Mouse (Mus musculus): ENCODE data around the gene Efcab6. TPM values are rescaled to one million over a fixed set of nuclear protein-coding genes. Genes with fewer than 3 reads are reported as not detected.

The Efcab6 gene
- polyA plus RNA-seq, 1 experiment = not detected

DNA sequence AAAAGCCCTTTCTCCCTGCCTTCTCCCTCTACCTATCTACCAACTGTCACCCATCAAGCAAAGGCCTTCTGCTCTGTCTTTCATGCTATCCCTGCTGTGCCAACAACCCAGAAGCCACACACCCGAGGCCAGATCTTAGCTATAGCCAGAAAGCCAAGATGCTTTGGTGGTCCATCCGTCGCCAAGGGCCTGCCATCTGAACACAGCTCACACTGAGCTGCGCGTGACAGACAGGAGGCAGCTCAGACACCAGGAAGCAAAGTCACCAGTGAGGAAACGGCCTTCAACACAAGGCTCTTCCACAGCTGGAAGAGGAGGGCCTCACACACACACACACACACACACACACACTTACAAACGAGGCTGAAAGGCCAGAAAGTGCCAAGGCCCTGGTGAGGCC, 29.7 kb upstream of the Efcab6 start:
- no peak overlapping the region for H3K4me3 ChIP-seq (replicated peaks; ENCODE audit: control insufficient read depth, low read depth, low read length)
- H3K4me1 ChIP-seq (ENCODE audit: control insufficient read depth, insufficient read depth, low read length) = no peaks in the 10 kb centered on the region
- WGBS = 49% methylated on average over 7 of the region's 7 CpGs
- TF ChIP-seq CTCF (IDR thresholded peaks at IDR 0.05; ENCODE audit: control insufficient read depth, insufficient read depth, low read length) (no peak), POLR2A (IDR thresholded peaks at IDR 0.05; ENCODE audit: borderline replicate concordance, control insufficient read depth, low read depth, low read length) (no peak)
- H3K27ac ChIP-seq (ENCODE audit: control insufficient read depth, insufficient read depth, low read depth, low read length, poor library complexity) = no peak overlapping the region

GRCm38 (mm10) chr15:84086775-84087174, 21.6 kb upstream of the Efcab6 start:
- no peak for TF ChIP-seq POLR2A (IDR thresholded peaks at IDR 0.05; ENCODE audit: borderline replicate concordance, control insufficient read depth, low read depth, low read length)
- TF ChIP-seq CTCF (IDR thresholded peaks at IDR 0.05; ENCODE audit: control insufficient read depth, insufficient read depth, low read length) = no peak
- no peak overlapping the region for H3K4me3 ChIP-seq (replicated peaks; ENCODE audit: control insufficient read depth, low read depth, low read length)
- no peaks in the 10 kb centered on the region for H3K4me1 ChIP-seq (ENCODE audit: control insufficient read depth, insufficient read depth, low read length)
- H3K27ac ChIP-seq (ENCODE audit: control insufficient read depth, insufficient read depth, low read depth, low read length, poor library complexity) = no peak overlapping the region
- WGBS = 46% methylated on average over 9 of the region's 9 CpGs

GRCm38 (mm10) chr15:84086364-84086763, 21.2 kb upstream of the Efcab6 start:
- H3K4me3 ChIP-seq (replicated peaks; ENCODE audit: control insufficient read depth, low read depth, low read length) = no peak overlapping the region
- H3K27ac ChIP-seq (ENCODE audit: control insufficient read depth, insufficient read depth, low read depth, low read length, poor library complexity) = no peak overlapping the region
- TF ChIP-seq CTCF (IDR thresholded peaks at IDR 0.05; ENCODE audit: control insufficient read depth, insufficient read depth, low read length) = no peak
- no peak for TF ChIP-seq POLR2A (IDR thresholded peaks at IDR 0.05; ENCODE audit: borderline replicate concordance, control insufficient read depth, low read depth, low read length)
- WGBS = 28% methylated on average over 12 of the region's 12 CpGs
- no peaks in the 10 kb centered on the region for H3K4me1 ChIP-seq (ENCODE audit: control insufficient read depth, insufficient read depth, low read length)

GRCm38 (mm10) chr15:84080069-84080468, 14.9 kb upstream of the Efcab6 start:
- 69% methylated on average over 7 of the region's 7 CpGs for WGBS
- H3K27ac ChIP-seq (ENCODE audit: control insufficient read depth, insufficient read depth, low read depth, low read length, poor library complexity) = no peak overlapping the region
- H3K4me3 ChIP-seq (replicated peaks; ENCODE audit: control insufficient read depth, low read depth, low read length) = no peak overlapping the region
- H3K4me1 ChIP-seq (ENCODE audit: control insufficient read depth, insufficient read depth, low read length) = no peaks in the 10 kb centered on the region
- no peak for TF ChIP-seq CTCF (IDR thresholded peaks at IDR 0.05; ENCODE audit: control insufficient read depth, insufficient read depth, low read length)
- TF ChIP-seq POLR2A (IDR thresholded peaks at IDR 0.05; ENCODE audit: borderline replicate concordance, control insufficient read depth, low read depth, low read length) = no peak

GRCm38 (mm10) chr15:84079519-84079918, 14.3 kb upstream of the Efcab6 start:
- WGBS = 88% methylated on average over 2 of the region's 2 CpGs
- no peak for TF ChIP-seq CTCF (IDR thresholded peaks at IDR 0.05; ENCODE audit: control insufficient read depth, insufficient read depth, low read length)
- TF ChIP-seq POLR2A (IDR thresholded peaks at IDR 0.05; ENCODE audit: borderline replicate concordance, control insufficient read depth, low read depth, low read length) = no peak
- Histone ChIP-seq H3K4me1 (ENCODE audit: control insufficient read depth, insufficient read depth, low read length) (no peaks in the 10 kb centered on the region), H3K27ac (ENCODE audit: control insufficient read depth, insufficient read depth, low read depth, low read length, poor library complexity) (no peak overlapping the region), H3K4me3 (replicated peaks; ENCODE audit: control insufficient read depth, low read depth, low read length) (no peak overlapping the region)

DNA sequence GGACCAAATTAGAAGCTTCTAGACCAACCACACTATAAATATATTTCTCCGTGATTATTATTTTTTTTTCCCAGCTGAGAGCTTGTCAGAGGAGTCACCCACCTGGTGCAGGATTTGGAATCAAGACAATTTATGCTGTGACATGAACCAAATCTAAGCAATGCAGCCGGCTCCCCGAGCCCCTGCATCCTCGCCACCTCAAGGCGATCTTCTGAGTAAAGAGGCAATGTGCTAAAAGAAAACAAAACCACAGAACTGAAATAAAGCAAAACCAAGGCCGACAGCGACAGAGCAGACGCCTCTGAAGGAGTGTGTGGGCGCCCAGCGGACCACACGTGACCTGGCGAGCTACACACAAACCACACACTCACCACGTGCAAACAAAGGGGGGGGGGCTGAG, 13.5 kb upstream of the Efcab6 start:
- Histone ChIP-seq H3K27ac (ENCODE audit: control insufficient read depth, insufficient read depth, low read depth, low read length, poor library complexity) (no peak overlapping the region), H3K4me1 (ENCODE audit: control insufficient read depth, insufficient read depth, low read length) (no peaks in the 10 kb centered on the region), H3K4me3 (replicated peaks; ENCODE audit: control insufficient read depth, low read depth, low read length) (no peak overlapping the region)
- 29% methylated on average over 13 of the region's 13 CpGs for WGBS
- TF ChIP-seq POLR2A (IDR thresholded peaks at IDR 0.05; ENCODE audit: borderline replicate concordance, control insufficient read depth, low read depth, low read length) (no peak), CTCF (IDR thresholded peaks at IDR 0.05; ENCODE audit: control insufficient read depth, insufficient read depth, low read length) (no peak)

- 71% methylated on average over 17 of the region's 17 CpGs for WGBS
- Histone ChIP-seq H3K27ac (ENCODE audit: control insufficient read depth, insufficient read depth, low read depth, low read length, poor library complexity) (no peak overlapping the region), H3K4me1 (ENCODE audit: control insufficient read depth, insufficient read depth, low read length) (no peaks in the 10 kb centered on the region), H3K4me3 (replicated peaks; ENCODE audit: control insufficient read depth, low read depth, low read length) (no peak overlapping the region)
- no peak for TF ChIP-seq CTCF (IDR thresholded peaks at IDR 0.05; ENCODE audit: control insufficient read depth, insufficient read depth, low read length)
- TF ChIP-seq POLR2A (IDR thresholded peaks at IDR 0.05; ENCODE audit: borderline replicate concordance, control insufficient read depth, low read depth, low read length) = no peak
Measured at GRCm38 (mm10) chr15:84077151-84077550, 12.0 kb upstream of the Efcab6 start.

- 19% methylated on average over 17 of the region's 17 CpGs for WGBS
- Histone ChIP-seq H3K4me1 (ENCODE audit: control insufficient read depth, insufficient read depth, low read length) (no peaks in the 10 kb centered on the region), H3K4me3 (replicated peaks; ENCODE audit: control insufficient read depth, low read depth, low read length) (no peak overlapping the region), H3K27ac (ENCODE audit: control insufficient read depth, insufficient read depth, low read depth, low read length, poor library complexity) (no peak overlapping the region)
- no peak for TF ChIP-seq POLR2A (IDR thresholded peaks at IDR 0.05; ENCODE audit: borderline replicate concordance, control insufficient read depth, low read depth, low read length)
- no peak for TF ChIP-seq CTCF (IDR thresholded peaks at IDR 0.05; ENCODE audit: control insufficient read depth, insufficient read depth, low read length)
Measured at GRCm38 (mm10) chr15:84074705-84075185, 9.6 kb upstream of the Efcab6 start.
